Mouse (Mus musculus) olfactory bulb, adult 2 months (tissue): ENCODE results near the gene Midn. TPM values are rescaled to one million over a fixed set of nuclear protein-coding genes. Genes with fewer than 3 reads are reported as not detected.

ENCODE experiments used
- H3K27ac ChIP-seq: fragments of 200-500 bp; 2 replicates; pipeline ENCODE4 v1.5.1; 2012; ENCODE audit warnings: low read depth, low read length; ENCODE audit not compliant: insufficient read depth
- H3K4me1 ChIP-seq: fragments of 200-500 bp; 2 replicates; pipeline ENCODE4 v1.6.1; 2012; ENCODE audit warnings: low read length; ENCODE audit not compliant: control insufficient read depth, insufficient read depth
- H3K4me3 ChIP-seq: fragments of 200-500 bp; 2 replicates; pipeline ENCODE4 v1.5.1; 2012; ENCODE audit warnings: mild to moderate bottlenecking, low read depth, low read length, moderate library complexity; ENCODE audit not compliant: insufficient read depth
- CTCF ChIP-seq: fragments of 200-500 bp; IDR thresholded peaks from 2 replicates; pipeline ENCODE4 v1.5.1; 2012; ENCODE audit warnings: low read depth, mild to moderate bottlenecking, low read length, moderate library complexity; ENCODE audit not compliant: insufficient read depth
- POLR2A ChIP-seq: fragments of 200-500 bp; IDR thresholded peaks from 2 replicates; pipeline ENCODE4 v1.6.1; 2012; ENCODE audit warnings: mild to moderate bottlenecking, low read depth, low read length, moderate library complexity; ENCODE audit not compliant: insufficient read depth
- WGBS: fragments of 180-500 bp; shearing (Covaris S2); methylation state at CpG from one replicate; pipeline ENCODE4 v1.1.7; 2018; 5-methylcytosine and 5-hydroxymethylcytosine counted together
- polyA plus RNA-seq: library from polyadenylated mRNA; stranded (reverse); fragments of >200 nt; gene quantifications from 2 replicates; pipeline ENCODE4 v1.2.4, GENCODE M21; 2012; ENCODE audit warnings: low replicate concordance; ENCODE audit not compliant: missing spikeins, insufficient read depth, insufficient read length

The Midn gene
- polyA plus RNA-seq, 1 experiment = not detected

DNA sequence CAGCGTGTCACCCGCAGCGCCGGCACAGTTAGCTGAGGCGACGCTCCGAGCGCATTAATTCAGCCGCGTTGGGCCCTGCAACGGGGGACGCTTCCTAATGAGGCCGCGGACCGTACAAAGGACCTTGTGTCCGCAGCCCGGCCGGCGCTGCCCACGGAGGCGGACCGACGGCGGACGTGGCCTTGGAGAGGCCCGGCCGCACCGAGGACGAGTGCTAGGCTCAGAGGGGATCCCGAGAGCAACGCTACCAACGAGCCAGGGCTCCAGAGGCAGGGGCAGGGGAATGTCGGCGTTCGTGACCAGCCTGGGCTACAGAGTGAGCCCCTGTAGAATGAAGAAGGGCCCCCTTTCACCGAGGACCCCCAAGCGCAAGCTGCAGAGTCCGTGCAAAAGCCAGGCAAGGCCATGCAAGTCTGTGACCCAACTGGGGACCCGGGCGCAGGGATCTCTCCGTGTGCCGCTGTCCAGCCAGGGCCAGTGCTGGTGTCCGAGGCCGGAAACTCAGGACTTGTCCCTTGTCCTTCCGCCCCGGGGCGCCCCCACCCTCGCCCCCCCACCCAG, 42.5 kb downstream of the Midn start:
- Histone ChIP-seq H3K4me3 (peak overlapping the region; percentile 47), H3K27ac (peak overlapping the region; percentile 4; the same call in 1 of the 2 replicates), H3K4me1 (peaks cover 9% of the 10 kb centered on the region; the same call in 1 of the 2 replicates)
- TF ChIP-seq CTCF (no peak), POLR2A (no peak)
- WGBS = 7% methylated on average over 48 of the region's 48 CpGs

DNA sequence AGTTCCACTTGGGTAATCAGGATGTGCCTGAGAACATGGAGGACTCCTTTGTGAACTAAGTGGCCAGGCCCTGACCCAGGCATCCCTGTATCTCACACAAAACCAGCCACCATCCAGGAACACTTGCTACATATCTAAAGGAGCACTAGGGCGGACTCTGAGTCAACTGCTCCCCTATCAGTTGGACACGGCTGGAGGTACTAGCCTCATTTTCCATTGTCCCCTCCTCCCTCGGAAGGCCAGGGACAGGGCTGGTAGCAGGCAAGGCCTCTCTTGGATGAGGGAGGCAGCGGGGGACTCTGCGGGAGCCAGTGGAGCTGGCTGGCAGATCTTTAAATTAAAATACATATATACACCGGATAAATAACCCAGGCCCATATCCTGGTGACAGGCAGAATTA, 45.9 kb downstream of the Midn start:
- Histone ChIP-seq H3K4me3 (no peak overlapping the region), H3K27ac (no peak overlapping the region), H3K4me1 (peaks cover 9% of the 10 kb centered on the region; the same call in 1 of the 2 replicates)
- 88% methylated on average over 6 of the region's 6 CpGs for WGBS
- no peak for TF ChIP-seq POLR2A
- TF ChIP-seq CTCF = no peak

DNA sequence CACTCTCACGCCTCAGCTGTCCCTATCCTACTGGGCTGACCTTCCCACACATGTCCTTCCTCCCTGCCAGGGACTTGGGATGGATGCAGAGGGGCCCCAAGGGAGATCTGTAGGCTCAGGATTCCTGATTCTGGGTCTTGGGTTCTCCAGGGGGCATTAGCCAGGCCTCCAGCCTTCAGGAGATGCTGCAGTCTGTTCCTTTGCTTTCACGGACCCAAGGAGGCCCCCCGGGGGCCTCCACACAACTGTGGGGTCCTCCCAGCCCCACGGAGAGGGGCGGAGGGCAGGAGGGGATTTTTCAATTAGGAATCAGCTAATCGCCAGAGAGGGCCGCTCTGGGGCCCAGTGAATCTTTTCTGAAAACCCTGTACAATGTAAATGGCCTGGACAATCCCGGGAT, 46.4 kb downstream of the Midn start:
- Histone ChIP-seq H3K4me1 (peaks cover 9% of the 10 kb centered on the region; the same call in 1 of the 2 replicates), H3K4me3 (no peak overlapping the region), H3K27ac (no peak overlapping the region)
- no peak for TF ChIP-seq CTCF
- no peak for TF ChIP-seq POLR2A
- WGBS = 64% methylated on average over 8 of the region's 8 CpGs

DNA sequence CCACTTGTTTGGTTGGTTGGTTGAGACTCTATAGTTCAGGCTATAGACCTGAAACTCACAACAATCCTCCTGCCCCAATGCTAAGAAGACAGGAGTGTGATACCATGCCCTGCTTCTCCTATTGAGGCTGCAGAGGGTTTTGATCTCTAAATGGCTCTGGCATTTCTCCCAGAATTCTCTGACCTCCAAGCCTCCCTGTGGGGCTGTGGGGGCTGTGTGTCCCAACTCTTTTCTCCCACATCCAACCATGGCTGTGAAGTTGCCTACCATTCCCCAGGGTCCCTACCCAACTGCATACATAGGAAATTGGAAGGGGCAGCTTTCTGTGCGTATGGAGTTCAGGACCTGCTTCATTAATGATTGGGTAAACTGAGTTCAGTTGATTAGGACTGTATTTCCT, 48.1 kb downstream of the Midn start:
- TF ChIP-seq POLR2A = no peak
- no peak for TF ChIP-seq CTCF
- H3K4me3 ChIP-seq = no peak overlapping the region
- H3K27ac ChIP-seq = no peak overlapping the region
- WGBS = 85% methylated on average over 1 of the region's 1 CpGs
- no peaks in the 10 kb centered on the region for H3K4me1 ChIP-seq

DNA sequence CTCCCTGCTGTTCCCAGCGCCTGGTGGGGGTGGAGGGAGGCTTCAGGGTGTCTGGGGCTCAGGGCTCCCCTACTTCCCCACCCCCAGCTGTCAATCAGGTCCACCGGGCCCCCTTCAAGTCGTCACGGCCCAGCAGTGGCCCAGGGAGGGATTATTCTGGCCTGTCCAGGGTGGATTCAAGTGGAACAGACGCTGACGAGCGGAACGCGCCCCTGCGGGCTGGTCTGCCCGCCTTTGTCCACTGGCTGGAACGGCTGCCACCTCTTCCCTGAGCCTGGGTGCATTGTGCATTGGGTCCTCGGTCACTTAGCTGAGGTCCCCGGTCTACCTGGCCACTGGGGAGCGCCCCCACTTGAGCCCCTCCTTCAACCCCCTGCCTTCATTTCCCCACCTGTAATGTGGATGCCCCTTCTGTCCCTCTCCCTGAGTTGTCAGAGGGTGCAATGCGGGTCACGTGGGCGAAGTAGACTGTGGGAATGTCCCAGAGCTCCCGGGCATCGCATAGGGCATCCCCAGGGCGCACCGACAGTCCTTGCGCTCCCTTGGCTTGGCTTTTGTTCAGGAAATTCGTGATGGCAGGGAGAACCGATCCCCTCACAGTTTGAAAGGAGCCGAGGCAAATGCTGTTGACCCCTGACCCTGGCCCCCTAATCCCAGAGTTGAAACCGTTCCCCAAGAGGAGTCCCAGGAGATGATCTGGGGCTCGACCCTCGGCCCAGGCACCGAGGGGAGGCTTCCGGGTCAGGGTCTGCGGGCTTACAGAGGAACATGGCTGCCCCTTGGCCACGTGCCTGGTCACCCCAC, 48.9 kb downstream of the Midn start:
- Histone ChIP-seq H3K4me1 (no peaks in the 10 kb centered on the region), H3K27ac (no peak overlapping the region), H3K4me3 (no peak overlapping the region)
- TF ChIP-seq POLR2A = no peak
- TF ChIP-seq CTCF = no peak
- 66% methylated on average over 33 of the region's 33 CpGs for WGBS

DNA sequence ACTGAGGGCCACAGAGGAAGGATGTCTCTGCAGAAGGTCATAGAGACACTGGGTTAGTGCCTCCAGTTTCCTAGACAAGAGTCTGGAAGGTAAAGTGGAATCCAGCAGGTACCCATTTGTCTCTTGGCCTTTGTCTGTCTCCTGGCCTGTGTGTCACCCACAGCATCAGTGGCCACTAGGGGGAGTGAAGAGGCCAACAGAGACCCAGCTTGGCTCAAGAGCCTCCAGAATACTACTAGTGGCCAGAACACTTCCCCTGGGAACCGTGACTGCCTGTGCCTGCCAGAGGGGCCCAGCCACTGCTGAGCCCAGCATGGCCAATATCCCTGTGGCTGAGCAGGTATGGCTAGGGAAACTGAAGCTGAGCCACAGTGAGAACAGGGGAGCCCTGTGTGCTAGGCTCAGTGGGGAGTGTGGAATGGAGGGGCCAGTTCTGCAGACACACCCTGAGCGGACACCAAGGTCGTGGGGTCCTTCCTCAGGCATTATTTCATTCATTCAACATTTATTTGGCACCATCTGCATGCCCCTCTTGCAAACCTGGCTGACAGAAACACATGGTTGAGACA, 51.5 kb downstream of the Midn start:
- 58% methylated on average over 3 of the region's 3 CpGs for WGBS
- peak; percentile 64; the same call in 1 of the 2 replicates for TF ChIP-seq CTCF
- TF ChIP-seq POLR2A = no peak
- Histone ChIP-seq H3K4me1 (no peaks in the 10 kb centered on the region), H3K27ac (no peak overlapping the region), H3K4me3 (no peak overlapping the region)

DNA sequence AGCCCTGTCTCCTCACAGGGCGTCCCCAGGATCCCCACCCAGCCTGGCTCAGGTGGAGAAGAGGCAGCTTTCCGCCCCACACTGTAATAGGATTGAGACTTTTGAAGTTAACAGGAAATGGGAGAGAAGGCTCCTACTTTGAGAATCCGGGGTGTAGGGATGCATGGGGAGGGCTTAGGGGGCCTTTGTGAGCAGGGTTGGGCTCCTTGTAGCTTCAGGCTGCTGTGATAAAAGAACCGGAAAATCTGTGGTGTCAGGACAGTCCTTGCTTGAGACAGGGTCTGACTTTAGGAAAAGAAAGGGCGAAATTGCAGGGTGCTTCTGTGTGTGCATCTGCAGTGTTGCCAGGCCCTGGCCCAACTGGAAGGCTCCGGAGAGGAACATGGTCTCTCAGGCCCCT, 52.4 kb downstream of the Midn start:
- H3K4me3 ChIP-seq = no peak overlapping the region
- H3K27ac ChIP-seq = no peak overlapping the region
- TF ChIP-seq POLR2A (no peak), CTCF (no peak)
- H3K4me1 ChIP-seq = no peaks in the 10 kb centered on the region
- 86% methylated on average over 6 of the region's 6 CpGs for WGBS

DNA sequence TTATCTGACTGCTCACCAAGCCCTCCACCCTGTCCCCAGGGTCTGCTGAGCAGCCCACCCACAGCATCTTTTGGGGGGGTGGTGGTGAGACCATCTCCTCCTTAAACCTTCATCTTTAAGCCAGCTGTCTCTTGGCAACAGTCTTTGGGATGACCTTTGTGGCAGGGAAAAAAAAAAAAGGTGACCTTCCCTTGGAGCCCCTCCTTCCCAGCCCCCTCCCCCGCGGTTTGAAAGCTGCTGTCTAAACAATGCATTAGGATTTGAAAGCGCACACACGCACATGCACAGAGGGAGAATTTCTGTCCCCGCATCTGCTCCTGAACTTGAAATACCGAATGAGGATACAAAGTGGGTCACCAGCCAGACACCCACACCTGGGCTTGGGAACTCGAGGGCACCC, 56.0 kb downstream of the Midn start:
- H3K4me1 ChIP-seq = peaks cover 5% of the 10 kb centered on the region
- TF ChIP-seq CTCF = no peak
- no peak for TF ChIP-seq POLR2A
- H3K27ac ChIP-seq = no peak overlapping the region
- 27% methylated on average over 7 of the region's 7 CpGs for WGBS
- H3K4me3 ChIP-seq = no peak overlapping the region

DNA sequence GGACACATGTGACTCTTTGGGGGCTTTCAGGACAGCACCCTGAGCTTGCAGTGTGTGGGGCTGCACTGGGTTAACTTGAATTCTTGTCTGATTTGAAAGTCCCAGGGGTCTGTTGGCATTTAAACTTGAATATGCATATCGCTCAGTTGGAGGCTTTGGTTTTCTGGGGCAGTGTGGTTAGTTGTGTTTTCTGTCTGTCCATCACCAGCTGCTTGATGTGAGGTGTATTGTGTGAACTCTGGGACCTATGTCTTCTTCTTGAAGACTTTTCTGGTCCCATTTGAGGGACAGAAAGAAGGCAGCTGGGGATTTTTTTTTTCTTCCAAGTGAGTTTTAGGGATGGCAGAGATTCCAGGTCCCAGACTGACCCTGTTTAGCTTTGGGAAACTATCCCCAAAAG, 59.1 kb downstream of the Midn start:
- Histone ChIP-seq H3K27ac (no peak overlapping the region), H3K4me3 (no peak overlapping the region), H3K4me1 (peaks cover 5% of the 10 kb centered on the region)
- 88% methylated on average over 1 of the region's 1 CpGs for WGBS
- TF ChIP-seq CTCF (no peak), POLR2A (no peak)
